12 mouse cellular contexts compared by ENCODE assay signal in genomic region chr3:84324967-84325441, GRCm38 (mm10). TPM values are rescaled to one million over a fixed set of nuclear protein-coding genes. Genes with fewer than 3 reads are reported as not detected.
A peak's percentile ranks its signal among the peaks of the same experiment; 100 is the strongest.
DNase-seq lines count a peak whose midpoint lies in the region; ATAC-seq and TF ChIP-seq lines count a peak whose summit lies in the region.
"Had no signal": no experiment of that assay in that cellular context is flagged by ENCODE, and none has a peak within 500 bp of the region (broad histone marks: within the 10 kb centered on the region; RNA-seq: fewer than 3 reads in every experiment).

No protein-coding gene starts in this region.

- H3K4me3 ChIP-seq in testis, adult 2 months (ENCODE audit: control insufficient read depth, low read depth, low read length) = peak overlapping the region; percentile 32
- no peak overlapping the region for H3K4me3 ChIP-seq in embryonic fibroblast, embryonic 13.5 days (ENCODE audit: insufficient read depth, low read length)
- peak overlapping the region; percentile 21; the same call in 1 of the 2 replicates for H3K4me3 ChIP-seq in liver, embryonic 11.5 days (ENCODE audit: low read depth, low read length)
- H3K4me3 ChIP-seq in stomach, postnatal 0 days (ENCODE audit: low read depth, low read length) = no peak overlapping the region
- no peak overlapping the region for H3K4me3 ChIP-seq in kidney, embryonic 14.5 days (ENCODE audit: low read length)
- H3K4me3 ChIP-seq: hindbrain, embryonic 12.5 days; layer of hippocampus, adult 2 months; neural tube, embryonic 15.5 days had no signal

- no peaks in the 10 kb centered on the region for H3K27me3 ChIP-seq in testis, adult 2 months (ENCODE audit: control insufficient read depth, insufficient read depth, low read length)
- no peaks in the 10 kb centered on the region for H3K27me3 ChIP-seq in liver, embryonic 11.5 days (replicated peaks; ENCODE audit: control insufficient read depth, insufficient read depth, low read length)
- H3K27me3 ChIP-seq in stomach, postnatal 0 days (ENCODE audit: control insufficient read depth, insufficient read depth, low read length) = no peaks in the 10 kb centered on the region
- H3K27me3 ChIP-seq in kidney, embryonic 14.5 days (ENCODE audit: control insufficient read depth, insufficient read depth, low read length) = no peaks in the 10 kb centered on the region
- H3K27me3 ChIP-seq: hindbrain, embryonic 12.5 days; neural tube, embryonic 15.5 days had no signal

- TF ChIP-seq EP300 in stomach, postnatal 0 days (optimal IDR thresholded peaks at IDR 0.05) = peak; percentile 88

- TF ChIP-seq CTCF in testis, adult 2 months (IDR thresholded peaks at IDR 0.05; ENCODE audit: control insufficient read depth, insufficient read depth, insufficient replicate concordance, low read depth, low read length) = no peak
- TF ChIP-seq CTCF in embryonic fibroblast, embryonic 13.5 days (IDR thresholded peaks at IDR 0.05; ENCODE audit: borderline replicate concordance, insufficient read depth, low read length) = no peak
- no peak for TF ChIP-seq CTCF in stomach, postnatal 0 days (IDR thresholded peaks at IDR 0.05; ENCODE audit: low read depth)

- TF ChIP-seq POLR2A in testis, adult 2 months (IDR thresholded peaks at IDR 0.05; ENCODE audit: control insufficient read depth, low read depth, low read length) = 0 out of 2 replicates have a peak, but pooled peaks have one; percentile 23
- TF ChIP-seq POLR2A in embryonic fibroblast, embryonic 13.5 days (IDR thresholded peaks at IDR 0.05; ENCODE audit: low read depth, low read length) = no peak

- no peaks in the 10 kb centered on the region for H3K9me3 ChIP-seq in liver, embryonic 11.5 days (ENCODE audit: control insufficient read depth, low read length)
- H3K9me3 ChIP-seq in stomach, postnatal 0 days (ENCODE audit: control insufficient read depth, low read length) = no peaks in the 10 kb centered on the region
- no peaks in the 10 kb centered on the region for H3K9me3 ChIP-seq in kidney, embryonic 14.5 days (ENCODE audit: control insufficient read depth, low read length)
- H3K9me3 ChIP-seq: hindbrain, embryonic 12.5 days; neural tube, embryonic 15.5 days had no signal

- H3K9ac ChIP-seq in liver, embryonic 11.5 days (ENCODE audit: low read depth, low read length) = peak overlapping the region; percentile 30; the same call in 1 of the 2 replicates
- H3K9ac ChIP-seq in stomach, postnatal 0 days (ENCODE audit: low read length) = no peak overlapping the region
- no peak overlapping the region for H3K9ac ChIP-seq in kidney, embryonic 14.5 days (ENCODE audit: low read depth, low read length)
- H3K9ac ChIP-seq: hindbrain, embryonic 12.5 days; neural tube, embryonic 15.5 days had no signal

- H3K4me1 ChIP-seq in testis, adult 2 months (ENCODE audit: control insufficient read depth, insufficient read depth, low read length) = peaks cover 8% of the 10 kb centered on the region
- H3K4me1 ChIP-seq in embryonic fibroblast, embryonic 13.5 days (ENCODE audit: control insufficient read depth, insufficient read depth, low read length) = 0 out of 2 replicates have a peak, but pooled peaks cover 5% of the 10 kb centered on the region
- H3K4me1 ChIP-seq in liver, embryonic 11.5 days (replicated peaks; ENCODE audit: control insufficient read depth, insufficient read depth, low read length) = peaks cover 13% of the 10 kb centered on the region
- 0 out of 2 replicates have a peak, but pooled peaks cover 2% of the 10 kb centered on the region for H3K4me1 ChIP-seq in stomach, postnatal 0 days (replicated peaks; ENCODE audit: control insufficient read depth, insufficient read depth)
- H3K4me1 ChIP-seq in kidney, embryonic 14.5 days (ENCODE audit: control insufficient read depth, insufficient read depth, low read length) = no peaks in the 10 kb centered on the region
- H3K4me1 ChIP-seq: neural tube, embryonic 15.5 days had no signal

- H3K36me3 ChIP-seq in testis, adult 2 months (ENCODE audit: control insufficient read depth, insufficient read depth, low read length) = no peaks in the 10 kb centered on the region
- no peaks in the 10 kb centered on the region for H3K36me3 ChIP-seq in liver, embryonic 11.5 days (ENCODE audit: control insufficient read depth, insufficient read depth, low read length)
- H3K36me3 ChIP-seq in stomach, postnatal 0 days (ENCODE audit: control insufficient read depth, insufficient read depth, low read length) = no peaks in the 10 kb centered on the region
- no peaks in the 10 kb centered on the region for H3K36me3 ChIP-seq in kidney, embryonic 14.5 days (ENCODE audit: control insufficient read depth, insufficient read depth, low read length)
- H3K36me3 ChIP-seq: hindbrain, embryonic 12.5 days; neural tube, embryonic 15.5 days had no signal

- DNase-seq in testis, postnatal 10 days (ENCODE audit: low spot score) = no peak
- DNase-seq in liver, embryonic 11.5 days (ENCODE audit: low spot score) = no peak
- peak; percentile 58 for DNase-seq in stomach, postnatal 0 days (ENCODE audit: low spot score)
- no peak for DNase-seq in frontal cortex, postnatal 36 days (ENCODE audit: low spot score in 2 of 2)
- no peak for DNase-seq in urinary bladder, postnatal 25 days (ENCODE audit: low spot score)
- DNase-seq: cerebellum, adult 11-12 months had no signal

- ATAC-seq in liver, embryonic 11.5 days (replicated peaks; ENCODE audit: low FRiP score) = peak; percentile 86
- peak; percentile 88 for ATAC-seq in stomach, postnatal 0 days (ENCODE audit: low FRiP score, low TSS enrichment)
- no peak for ATAC-seq in kidney, embryonic 14.5 days (ENCODE audit: low FRiP score, low TSS enrichment)

- 53% methylated on average over 12 of the region's 12 CpGs for WGBS in liver, embryonic 11.5 days
- WGBS in stomach, postnatal 0 days = 73% methylated on average over 12 of the region's 12 CpGs
- WGBS in kidney, embryonic 14.5 days = 79% methylated on average over 12 of the region's 12 CpGs

- H3K4me2 ChIP-seq in liver, embryonic 11.5 days = peak overlapping the region; percentile 51
- no peak overlapping the region for H3K4me2 ChIP-seq in stomach, postnatal 0 days (replicated peaks; ENCODE audit: low read depth)
- no peak overlapping the region for H3K4me2 ChIP-seq in kidney, embryonic 14.5 days (replicated peaks; ENCODE audit: low read depth, low read length)
- H3K4me2 ChIP-seq: hindbrain, embryonic 12.5 days; neural tube, embryonic 15.5 days had no signal

- no peak overlapping the region for H3K27ac ChIP-seq in testis, adult 2 months (ENCODE audit: control insufficient read depth, insufficient read depth, low read depth, low read length)
- peak overlapping the region; percentile 89 for H3K27ac ChIP-seq in embryonic fibroblast, embryonic 13.5 days (ENCODE audit: insufficient read depth, low read length)
- H3K27ac ChIP-seq in liver, embryonic 11.5 days (ENCODE audit: low read depth, low read length) = no peak overlapping the region
- H3K27ac ChIP-seq in stomach, postnatal 0 days (replicated peaks) = peak overlapping the region; percentile 65
- no peak overlapping the region for H3K27ac ChIP-seq in kidney, embryonic 14.5 days (ENCODE audit: low read depth, low read length)
- H3K27ac ChIP-seq: hindbrain, embryonic 12.5 days; layer of hippocampus, adult 2 months; neural tube, embryonic 15.5 days had no signal

RNA-seq across cellular contexts. Expression of gene Trim2, which starts 18.3 kb away (rescaled TPM):
- polyA plus RNA-seq in testis, adult 2 months (2012; rRNA removed) = 0.53 and 2.4 TPM in 2 replicates
- polyA plus RNA-seq in embryonic fibroblast, embryonic 13.5 days (2011; ENCODE audit: insufficient read length, low read depth, missing spikeins) = 17.5 and 20.6 TPM in 2 replicates
- 7.7 and 8.2 TPM in 2 replicates for polyA plus RNA-seq in liver, embryonic 11.5 days (2014; fragmentation: Nextera tagmentation; extraction: Ambion mirVana)
- polyA plus RNA-seq in stomach, postnatal 0 days (2015; fragmentation: Nextera tagmentation; extraction: Ambion mirVana) = 30.0 and 30.7 TPM in 2 replicates
- 21.6 and 32.6 TPM in 2 replicates for polyA plus RNA-seq in kidney, embryonic 14.5 days (2014; fragmentation: Nextera tagmentation; extraction: Ambion mirVana)

Comparison
In these comparisons a context has a peak if more than half of its experiments do, and no peak if none do; other contexts are left out.
1. H3K27ac ChIP-seq: peak in embryonic fibroblast, embryonic 13.5 days (single experiment) and stomach, postnatal 0 days (single experiment); none in testis, adult 2 months (single experiment), liver, embryonic 11.5 days (single experiment) and kidney, embryonic 14.5 days (single experiment).
2. H3K4me3 ChIP-seq: peak in testis, adult 2 months (single experiment) and liver, embryonic 11.5 days (single experiment); none in embryonic fibroblast, embryonic 13.5 days (single experiment), stomach, postnatal 0 days (single experiment) and kidney, embryonic 14.5 days (single experiment).